Mouse (Mus musculus): ENCODE measurements around the gene Caln1.
A peak's percentile ranks its signal among the peaks of the same experiment; 100 is the strongest.

Gene Caln1

DNA sequence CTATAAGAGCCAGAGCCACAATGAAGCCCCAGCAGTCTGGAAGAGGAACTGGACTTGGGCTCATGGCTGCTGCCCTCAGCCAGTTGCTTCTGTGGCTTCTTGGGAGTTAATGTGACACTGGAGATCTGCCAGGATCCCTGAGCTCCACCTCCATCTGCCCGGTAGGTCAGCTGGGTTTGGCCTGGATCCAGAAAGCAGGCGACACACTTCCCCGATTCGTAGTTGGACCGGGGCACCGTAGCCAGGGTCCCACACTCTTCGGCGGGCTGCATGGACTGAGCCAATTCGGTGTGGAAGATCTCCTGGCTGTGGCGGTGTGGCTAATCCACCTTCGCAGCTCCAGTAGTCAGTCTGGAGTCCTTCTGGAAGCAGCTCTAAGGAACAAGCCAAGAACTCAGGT is at the start of gene Caln1:
Gene Caln1 (plus strand): TSS at position 219 of the 400 bp plus-strand sequence.
- DNase-seq: no peak

DNA sequence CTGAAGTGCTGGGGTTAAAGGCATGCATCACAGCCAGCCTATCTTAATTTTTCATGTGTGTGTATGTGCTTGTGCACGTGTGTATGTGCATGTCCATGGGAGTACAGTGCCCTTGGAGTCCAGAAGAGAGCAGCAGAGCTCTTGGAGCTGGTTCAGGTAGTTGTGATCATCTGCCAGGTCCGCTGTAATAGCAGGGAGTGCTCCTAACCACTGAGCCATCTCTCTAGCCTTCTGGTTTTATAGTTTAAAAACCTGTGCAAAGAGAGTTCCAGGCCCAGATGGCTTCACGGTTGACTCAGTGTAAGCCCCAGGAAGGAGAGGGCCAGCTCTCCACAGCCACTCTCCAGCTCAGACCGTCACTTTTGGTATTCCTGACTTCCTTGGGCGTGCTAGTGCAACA is 49.5 kb upstream of the Caln1 start:
- no peak for DNase-seq

DNA sequence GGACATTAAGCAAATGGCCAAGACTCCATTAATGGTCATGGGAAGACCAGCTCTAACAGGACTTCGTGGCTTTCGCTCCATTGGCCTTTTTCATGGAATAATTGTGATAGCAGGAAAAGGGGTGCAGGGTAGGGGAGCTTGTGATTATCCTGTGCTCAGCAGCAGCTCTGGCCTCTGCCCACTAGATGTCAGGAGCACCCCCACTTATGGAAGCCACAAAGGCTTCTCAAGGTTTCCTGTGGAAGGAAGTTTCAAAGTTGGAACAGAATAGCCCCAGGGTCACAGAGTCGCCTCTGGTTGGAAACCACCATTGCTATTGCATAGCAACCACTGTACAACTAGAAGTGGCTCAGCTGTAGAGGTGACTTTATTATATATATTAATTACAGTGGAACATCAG is 48.8 kb upstream of the Caln1 start:
- DNase-seq: peak in 1 of 2 experiments; percentile 23

DNA sequence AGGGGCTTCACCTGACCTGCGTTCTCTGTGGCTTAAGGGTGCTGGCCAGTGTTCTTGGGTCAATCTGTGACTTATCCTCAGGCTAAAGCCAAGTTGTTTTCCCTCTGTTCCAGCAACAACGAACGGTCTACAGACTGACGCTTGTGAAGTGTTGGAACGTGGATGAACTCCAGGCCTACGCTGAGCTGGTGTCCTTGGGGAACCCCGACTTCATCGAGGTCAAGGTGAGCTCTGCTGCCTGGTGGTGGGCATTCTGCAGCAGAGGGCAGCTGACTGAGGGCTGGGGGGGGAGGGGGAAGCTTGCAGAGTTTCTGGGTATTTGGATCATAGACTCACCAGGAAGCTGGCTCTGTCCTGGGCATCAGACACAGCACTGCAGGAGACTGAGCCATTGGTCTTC is 43.8 kb upstream of the Caln1 start:
- DNase-seq: no peak

DNA sequence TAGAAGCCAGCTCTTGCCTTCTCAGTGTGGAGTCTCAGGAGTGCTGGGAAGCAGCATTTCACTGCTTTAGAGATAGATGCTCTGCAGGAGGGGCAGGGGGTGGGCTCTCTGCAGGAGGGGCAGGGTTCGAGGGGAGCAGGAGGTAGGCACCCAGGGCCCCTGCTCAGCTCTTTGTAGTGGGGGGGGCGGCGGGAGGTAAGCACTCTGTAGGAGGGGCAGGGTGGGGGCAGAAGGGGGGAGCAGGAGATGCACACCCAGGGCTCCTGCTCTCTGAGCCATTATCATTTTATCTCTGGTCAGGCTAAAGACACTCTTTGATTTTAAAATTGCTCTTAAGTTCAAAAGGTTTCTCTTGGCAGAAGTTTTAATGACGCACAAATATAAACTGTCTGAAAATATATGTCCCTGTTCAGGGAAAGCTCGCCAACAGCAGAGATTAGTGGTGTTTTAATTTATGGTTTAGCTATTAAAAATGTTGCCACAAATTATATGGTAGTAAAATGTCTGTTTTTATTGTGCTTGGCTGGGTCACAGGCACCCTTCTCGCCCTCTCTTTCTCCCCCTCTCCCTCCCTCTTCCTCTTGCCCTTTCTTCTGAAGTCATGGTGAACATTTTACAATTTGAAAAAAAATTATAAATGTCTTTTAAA is 41.5 kb upstream of the Caln1 start:
- no peak for DNase-seq

DNA sequence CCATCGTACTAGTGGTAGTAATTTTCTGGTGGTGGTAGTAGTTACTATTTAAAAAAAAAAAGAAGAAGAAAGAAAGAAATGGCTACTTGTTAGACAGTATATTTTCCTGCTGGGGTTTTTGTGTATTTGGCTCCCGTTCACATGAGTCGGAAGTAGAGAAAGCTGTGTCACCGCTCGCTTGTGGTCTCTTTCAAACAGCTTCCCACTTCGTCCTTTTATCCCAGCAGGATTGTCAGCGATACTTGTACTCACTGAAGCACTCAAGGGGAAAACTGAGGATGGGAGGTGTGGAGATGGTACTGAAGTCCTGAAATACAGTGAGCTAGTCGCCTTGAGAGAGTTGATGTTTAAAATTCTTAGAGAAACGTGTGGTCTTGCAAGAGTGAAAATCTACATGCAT is 40.9 kb upstream of the Caln1 start:
- DNase-seq: no peak

DNA sequence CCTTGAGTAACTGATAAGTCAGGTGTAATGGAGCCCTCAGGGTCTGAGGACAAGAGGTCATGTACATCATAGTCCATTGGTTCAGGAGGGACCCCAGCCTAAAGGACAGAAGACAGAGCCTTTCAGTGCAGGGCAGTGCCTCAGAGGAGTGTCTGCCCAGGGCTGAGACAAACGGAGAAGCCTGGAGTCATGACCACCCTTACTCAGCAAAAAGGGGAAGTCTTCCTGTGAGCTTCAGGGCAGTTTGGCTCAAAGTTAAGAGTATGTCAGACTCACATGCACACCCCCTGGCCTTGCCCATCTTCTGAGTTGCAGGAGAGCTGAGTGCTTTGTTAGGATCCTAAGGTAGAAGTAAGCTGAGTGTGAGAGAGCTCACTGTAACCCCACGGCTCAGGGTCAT is 39.4 kb upstream of the Caln1 start:
- DNase-seq: no peak

DNA sequence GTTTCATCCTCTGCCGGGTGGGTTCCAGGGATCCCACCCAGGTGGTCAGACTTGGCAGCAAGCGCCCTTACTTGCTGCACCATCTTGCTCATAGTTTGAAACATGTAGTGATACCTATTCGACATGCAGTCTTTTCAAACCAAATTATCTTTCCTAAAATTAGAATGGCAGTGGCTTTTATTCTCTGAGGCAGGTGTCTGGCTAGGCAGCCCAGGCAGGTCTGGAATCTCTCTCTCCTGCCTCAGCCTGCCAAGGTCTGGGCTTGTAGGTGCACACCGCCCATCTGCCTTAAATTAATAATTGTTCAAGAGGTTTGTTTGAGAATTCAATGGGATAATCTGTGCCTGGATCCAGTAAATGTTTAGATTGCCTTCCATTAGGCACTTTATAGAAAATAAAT is 38.5 kb upstream of the Caln1 start:
- no peak for DNase-seq

DNA sequence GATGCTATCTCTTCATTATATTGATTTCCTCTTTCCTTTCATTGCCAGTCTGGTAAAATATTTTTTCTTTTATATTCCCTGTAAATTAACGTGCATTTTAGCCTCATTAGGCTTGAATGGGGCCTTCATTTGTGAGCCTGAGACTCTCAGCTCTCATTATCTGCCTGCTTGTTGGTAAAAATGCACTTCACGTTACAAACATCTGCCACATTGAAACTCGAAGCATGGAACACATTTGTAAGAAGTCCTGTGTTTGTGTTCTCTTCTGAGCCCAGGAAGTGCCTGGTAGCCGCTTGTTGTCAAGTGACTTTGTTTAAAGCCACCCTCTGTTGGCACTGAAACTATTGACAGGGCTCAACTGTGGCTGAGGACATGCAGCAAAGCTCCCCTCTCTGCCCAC is 38.0 kb upstream of the Caln1 start:
- no peak for DNase-seq

DNA sequence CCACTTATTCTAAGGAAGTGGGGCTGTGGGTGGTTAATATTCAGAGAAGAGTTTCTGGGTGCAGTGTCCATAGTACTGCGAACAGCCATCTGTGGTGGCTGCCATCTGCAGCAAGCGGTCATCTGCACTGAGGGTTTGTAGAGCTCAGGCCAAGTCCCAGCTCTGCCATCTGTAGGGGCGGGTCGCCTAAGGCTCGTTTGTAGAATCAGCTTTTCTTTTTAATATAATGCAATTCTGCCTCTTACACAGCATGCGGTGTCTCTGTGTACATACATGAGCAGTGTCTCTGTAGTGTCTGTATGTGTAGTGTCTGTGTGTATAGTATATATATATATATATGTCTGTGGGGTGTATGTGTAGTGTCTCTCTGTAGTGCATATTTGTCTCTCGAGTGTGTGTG is 35.7 kb upstream of the Caln1 start:
- DNase-seq: no peak

DNA sequence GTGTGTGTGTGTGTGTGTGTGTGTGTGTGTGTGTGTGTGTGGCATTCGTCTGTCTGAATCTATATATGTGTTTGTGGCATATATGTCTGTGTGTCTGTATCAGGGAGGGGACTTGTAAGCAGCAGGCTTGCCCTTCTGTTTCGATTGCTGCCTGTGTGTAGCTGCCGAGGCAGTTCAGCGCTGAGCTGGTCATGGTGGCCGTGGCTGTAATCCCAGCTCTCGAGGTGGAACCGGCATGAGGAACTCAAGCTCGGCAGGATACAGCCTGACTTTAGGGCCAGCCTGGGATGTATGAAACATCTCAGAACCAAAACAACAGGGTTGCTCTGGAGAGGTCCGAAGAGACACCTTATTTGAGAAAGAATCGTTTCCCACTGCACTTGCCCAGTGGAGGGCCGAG is 35.3 kb upstream of the Caln1 start:
- no peak for DNase-seq

DNA sequence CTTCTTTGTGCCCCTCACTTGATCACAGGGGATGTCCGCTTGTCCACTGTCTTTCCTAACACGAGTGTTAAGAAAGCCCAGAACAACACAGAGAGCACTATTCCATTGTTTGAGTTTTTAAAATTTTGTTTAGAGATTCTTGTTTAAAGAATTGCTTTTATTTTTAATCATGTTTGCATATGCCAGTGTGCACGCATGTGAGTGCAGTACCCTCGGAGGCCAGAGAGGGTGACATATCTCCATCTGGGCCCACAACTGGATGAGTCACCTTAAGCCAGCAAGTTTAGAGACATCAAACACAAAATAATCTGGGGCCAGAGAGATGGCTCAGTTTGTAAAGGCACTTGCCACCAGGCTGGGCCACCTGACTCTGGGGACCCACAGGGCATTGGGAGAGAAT is 33.8 kb upstream of the Caln1 start:
- no peak for DNase-seq

DNA sequence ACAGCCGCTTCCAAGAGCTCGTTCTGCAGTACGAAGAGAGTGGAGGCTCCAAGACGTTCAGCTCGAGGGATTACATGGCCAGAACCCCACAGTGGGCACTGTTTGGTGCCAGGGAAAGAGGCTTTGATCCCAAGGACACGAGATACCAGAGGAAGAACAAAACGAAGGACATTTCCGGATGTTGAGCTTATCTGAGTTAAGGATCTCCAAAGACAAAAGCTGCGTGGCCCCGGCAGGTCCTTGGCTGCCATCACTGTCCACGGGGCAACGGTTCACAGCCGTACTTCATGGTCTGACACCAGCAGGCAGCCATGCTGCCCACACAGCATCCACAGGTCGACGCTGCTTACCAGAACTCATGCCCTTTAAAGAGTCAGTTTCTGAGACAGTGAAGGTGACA is 28.6 kb upstream of the Caln1 start:
- DNase-seq: no peak

DNA sequence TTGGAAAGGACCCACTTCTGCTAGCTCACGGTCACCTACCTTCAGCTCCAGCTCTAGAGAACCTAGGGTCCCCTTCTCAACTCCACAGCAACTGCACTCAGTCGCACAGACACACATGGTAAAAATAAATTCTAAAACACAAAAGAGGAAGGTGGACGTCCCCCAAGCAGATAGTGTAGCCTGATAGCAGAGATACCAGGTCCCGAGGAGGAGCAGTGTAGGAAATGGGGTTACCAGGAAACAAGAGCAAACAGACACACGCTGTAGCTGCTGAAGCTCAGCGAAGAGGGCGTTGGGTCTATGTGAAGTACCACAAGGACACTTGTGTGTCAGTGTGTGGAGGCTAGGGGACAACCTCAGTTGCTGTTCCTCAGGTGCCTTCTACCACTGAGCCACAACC is 24.3 kb upstream of the Caln1 start:
- DNase-seq: no peak

DNA sequence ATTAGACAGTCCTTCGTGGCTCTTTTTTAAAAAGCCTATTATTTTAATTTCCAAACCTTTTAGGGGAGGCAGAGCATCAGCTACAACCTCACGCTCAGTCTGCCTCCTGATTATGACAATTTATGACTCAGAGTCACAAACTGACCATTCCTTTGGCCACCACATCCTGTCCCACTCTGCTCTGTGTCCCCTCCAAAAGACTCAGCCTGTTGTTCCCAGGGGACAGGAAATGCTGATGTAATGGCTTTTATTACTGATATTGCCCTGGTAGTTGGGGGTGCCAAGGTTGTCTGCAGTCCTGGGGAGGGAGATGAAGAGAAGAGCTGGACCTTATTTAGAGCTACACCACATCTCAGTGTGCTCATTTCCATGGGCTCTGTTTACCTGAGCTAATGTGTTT is 23.4 kb upstream of the Caln1 start:
- no peak for DNase-seq

DNA sequence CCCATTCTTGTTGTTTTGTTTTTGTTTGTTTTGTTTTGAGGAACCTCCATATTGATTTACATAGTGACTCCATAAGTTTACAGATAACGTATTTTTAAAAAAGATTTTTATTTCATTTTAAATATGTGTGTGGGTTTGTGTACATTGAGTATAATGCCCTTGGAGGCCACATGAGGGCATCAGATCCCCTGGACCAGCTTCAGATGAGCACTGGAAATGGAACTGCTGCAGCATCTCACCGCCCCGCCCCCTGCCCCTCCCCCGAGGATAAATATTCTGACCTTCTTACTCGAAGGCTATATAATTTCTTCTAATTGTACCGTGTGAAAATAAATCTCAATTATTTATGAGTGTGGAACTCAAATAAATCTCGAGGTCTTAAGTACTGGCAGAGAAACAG is 14.0 kb upstream of the Caln1 start:
- DNase-seq: no peak

DNA sequence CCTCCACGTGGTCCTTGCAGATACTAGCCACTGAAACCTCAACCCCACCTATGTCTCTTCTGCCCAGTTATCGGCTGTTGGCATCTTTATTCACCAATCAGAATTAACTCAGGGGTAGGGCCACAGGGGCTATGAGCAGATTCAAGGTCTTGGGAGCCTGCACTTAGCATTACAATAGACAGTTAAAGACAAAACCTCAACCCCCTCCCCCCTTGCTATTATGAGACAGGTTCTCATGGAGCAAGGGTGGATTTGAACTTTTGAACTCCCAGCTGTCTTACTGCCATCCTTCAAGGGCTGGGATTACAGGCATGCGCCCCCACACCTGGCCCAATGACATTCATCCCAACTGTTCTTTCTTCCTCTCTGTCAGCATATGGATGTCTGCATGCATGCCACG is 6.1 kb upstream of the Caln1 start:
- DNase-seq: no peak

DNA sequence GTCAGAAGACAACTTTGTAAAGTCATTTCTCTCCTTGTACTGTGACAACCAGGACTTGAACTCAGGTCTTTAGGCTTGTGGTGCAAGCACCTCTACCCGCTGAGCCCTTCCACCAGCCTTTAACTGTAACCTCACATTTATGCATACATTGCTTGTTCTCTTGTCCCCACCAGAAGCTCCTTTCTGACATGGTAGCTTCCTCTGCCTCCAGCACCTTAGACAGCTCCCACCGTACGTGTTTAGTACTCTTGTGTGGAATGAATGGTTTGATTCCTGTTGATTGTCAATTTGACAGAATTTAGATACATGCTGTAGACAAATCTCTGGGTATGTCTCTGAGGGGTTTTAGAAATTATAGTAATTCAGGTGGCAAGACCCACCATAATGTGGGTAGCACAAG is 5.5 kb upstream of the Caln1 start:
- peak in 1 of 2 experiments; percentile 8 for DNase-seq

DNA sequence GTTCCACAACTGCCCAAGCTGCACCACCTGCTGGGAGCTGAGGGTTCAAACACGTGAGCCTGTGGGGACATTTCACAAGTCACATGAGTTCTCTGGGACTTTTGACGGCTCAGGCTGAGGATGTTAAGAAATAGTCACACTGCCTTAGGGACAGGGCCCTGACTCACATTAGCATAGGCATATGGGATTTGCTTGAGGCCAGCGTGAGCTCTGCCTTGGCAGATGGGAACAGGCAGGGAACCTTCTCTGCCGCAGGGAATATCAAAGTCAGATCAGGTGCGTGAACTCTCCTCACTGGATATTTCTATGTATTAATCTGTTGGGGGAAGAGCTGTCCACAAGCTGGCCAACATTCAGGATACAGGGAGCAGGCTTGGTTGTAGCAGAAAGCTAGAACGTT is 1.0 kb upstream of the Caln1 start:
- DNase-seq: no peak

DNA sequence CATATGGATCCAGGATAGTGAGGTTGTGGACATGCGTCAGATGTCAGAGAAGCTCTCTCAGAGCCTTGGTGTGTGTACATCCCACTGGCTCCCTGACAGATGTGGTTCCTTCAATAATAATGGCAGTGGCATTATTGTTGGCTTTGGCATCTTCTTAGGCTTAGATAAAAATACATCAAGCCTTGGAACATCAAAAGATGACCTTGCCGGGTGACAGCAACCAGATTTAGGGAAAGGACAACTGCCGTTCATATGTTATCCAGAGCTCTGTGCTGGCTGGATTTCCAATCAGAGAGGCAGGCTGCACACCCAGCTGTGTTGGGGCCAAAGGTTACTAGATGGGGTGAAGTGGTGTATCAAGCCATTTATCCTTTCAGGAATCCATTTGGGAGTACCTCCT is 6.2 kb downstream of the Caln1 start:
- DNase-seq: no peak

DNA sequence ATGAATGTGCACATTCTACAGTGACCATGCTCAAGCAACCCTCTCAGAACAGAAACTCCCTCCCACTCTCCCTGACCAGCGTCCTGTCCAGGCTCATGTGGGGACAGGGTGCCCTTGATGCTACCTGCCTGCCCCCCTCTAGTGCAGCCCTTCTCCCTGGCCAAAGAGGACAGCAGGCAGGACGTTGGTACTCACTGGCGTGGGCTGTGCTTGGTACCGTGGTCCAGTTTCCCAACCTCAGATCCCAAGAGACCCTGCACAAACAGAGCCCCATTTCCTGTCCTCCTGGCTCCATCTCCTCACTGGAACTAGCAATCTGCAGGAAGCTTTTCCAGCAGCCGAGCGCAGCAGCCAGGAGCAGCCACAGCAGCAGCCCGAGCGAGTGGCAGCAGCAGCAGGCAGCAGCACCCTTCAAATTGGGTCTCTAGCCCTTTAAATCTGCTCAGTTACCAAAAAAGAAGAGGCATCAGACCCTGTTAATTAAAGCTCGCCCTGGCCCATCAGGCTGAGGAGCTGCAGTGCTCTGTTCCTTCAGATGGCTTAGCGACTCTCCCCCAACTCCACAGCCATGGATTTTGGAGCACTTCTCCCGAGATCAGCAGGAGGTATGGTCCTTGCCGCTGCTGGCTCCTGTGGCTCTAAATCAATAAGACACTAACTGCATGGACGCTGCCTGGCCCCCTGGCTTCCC is 15.1 kb downstream of the Caln1 start, which contains the start of gene A330070K13Rik:
Gene A330070K13Rik (minus strand): TSS at position 410 of the 691 bp plus-strand sequence.
- no peak for DNase-seq

DNA sequence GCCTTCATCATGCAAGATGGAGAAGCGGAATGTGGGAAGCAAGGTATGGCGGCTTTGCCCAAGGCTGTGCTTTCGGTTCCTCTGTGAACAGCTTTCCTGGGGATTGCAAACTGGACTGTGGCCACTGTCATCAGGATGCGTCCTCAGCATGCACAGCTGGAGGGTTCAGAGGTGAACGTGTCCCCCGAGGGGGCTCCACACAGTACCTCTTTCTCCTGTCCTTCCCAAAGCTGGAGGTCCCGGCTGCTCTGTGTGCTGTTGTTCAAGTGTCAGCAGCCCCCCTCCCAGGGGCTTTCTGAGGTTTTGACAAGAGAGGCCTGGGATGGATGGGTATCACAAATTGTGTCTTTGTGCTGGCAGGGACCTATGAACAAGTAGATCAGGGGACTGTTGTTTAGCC is 17.2 kb downstream of the Caln1 start:
- no peak for DNase-seq

DNA sequence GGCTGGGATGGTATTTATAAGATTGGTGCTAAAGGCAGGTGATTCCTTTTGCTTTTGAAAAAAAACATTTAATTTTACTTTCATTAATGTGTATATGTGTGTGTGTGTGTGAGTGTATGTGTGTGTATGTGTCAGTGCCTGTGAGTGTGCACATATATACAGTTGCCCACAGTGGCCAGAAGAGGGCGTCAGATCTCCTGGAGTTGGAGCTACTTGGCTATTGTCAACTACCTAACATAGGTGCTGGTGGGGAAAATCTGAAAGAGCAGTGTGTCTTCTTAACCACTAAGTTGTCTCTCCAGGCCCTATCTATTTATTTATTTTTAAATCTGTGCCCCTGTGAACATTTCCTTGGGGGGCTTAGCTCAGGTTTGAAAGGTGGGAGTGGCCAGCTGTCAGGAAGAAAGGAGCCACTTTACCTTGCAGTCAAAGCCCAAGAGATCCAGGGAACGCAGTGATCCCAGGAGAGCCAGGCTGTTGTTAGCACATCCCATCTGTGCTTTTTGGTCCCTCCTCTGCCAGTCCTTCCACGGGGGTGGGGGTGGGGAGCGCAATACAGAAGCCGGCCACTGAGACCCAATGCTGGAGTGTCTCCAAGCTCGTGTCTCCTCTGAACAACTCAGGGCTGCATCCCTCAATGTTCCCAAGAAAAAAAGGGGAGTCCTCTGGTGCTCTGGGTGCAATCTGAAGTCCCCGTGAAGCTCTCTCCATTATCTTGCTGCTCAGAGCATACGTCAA is 24.5 kb downstream of the Caln1 start:
- DNase-seq: no peak

DNA sequence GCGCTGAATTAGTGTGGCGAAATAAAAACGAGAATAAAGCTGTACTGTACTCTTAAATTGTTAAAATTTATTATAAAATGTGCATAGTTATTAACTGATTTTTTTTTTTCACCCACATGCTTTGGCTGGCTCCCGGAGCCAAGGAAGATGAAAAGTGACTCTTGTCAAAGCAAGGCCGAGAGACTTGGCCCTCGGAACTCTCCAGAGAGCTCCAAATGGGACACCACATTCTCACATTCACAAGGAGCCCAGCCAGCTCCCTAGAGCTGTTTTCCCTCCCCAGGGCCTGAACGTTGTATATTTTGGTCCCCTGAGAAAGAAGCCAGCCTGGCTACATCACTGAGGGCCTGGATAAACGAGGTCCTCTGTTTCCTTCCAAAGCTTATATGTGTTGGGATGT is 25.1 kb downstream of the Caln1 start:
- no peak for DNase-seq

Measured in lung, postnatal 4 days (tissue).